Mouse (Mus musculus) common myeloid progenitor, adult 5-6 weeks (primary cell): ENCODE measurements around the gene Sppl2c. TPM values are rescaled to one million over a fixed set of nuclear protein-coding genes. Genes with fewer than 3 reads are reported as not detected.

ENCODE experiments used
- ATAC-seq: replicated peaks from 2 replicates; pipeline ENCODE4 v1.8.0; 2016; ENCODE audit warnings: low read depth, mild to moderate bottlenecking, moderate TSS enrichment, inconsistent platforms; ENCODE audit not compliant: poor library complexity, severe bottlenecking
- total RNA-seq: library from RNA; stranded (forward); fragments of 200-1000, 187-1606 nt; gene quantifications from 2 replicates; pipeline ENCODE4 v1.2.3, GENCODE M21; 2017

The Sppl2c gene
- not detected in 2 replicates for total RNA-seq

GRCm38 (mm10) chr11:104186135-104186836 is at the start of gene Sppl2c:
Gene Sppl2c, plus strand, starts transcription at chr11:104186327.
- 0 out of 2 replicates have a peak, but pooled peaks have one; percentile 22 for ATAC-seq

GRCm38 (mm10) chr11:104138976-104139375 is 47.2 kb upstream of the Sppl2c start:
- no peak for ATAC-seq

- ATAC-seq: no peak
Observed at GRCm38 (mm10) chr11:104144930-104145329, 41.2 kb upstream of the Sppl2c start.

- ATAC-seq: no peak
Observed at GRCm38 (mm10) chr11:104148787-104149186, 37.3 kb upstream of the Sppl2c start.

GRCm38 (mm10) chr11:104150911-104151310 is 35.2 kb upstream of the Sppl2c start:
- no peak for ATAC-seq

DNA sequence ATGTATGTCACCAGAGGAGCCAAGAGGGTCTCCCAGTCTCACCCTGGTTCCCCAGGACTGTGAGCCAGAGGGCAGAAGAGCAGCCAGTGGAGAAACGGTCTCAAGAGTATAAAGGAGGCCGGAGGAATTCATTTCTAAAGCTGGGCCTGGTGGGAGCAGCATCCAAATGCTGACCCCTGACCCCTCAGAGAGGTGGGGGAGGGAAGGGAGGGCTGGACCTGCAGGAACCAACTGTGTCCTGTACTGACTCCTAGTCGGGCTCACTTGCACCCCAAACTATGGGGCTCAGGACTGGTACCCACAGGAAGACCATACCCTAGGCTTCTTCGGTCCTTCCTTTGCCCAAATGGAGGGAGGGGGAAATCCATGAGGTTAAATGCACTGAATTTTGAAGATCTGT is 31.8 kb upstream of the Sppl2c start:
- no peak for ATAC-seq

DNA sequence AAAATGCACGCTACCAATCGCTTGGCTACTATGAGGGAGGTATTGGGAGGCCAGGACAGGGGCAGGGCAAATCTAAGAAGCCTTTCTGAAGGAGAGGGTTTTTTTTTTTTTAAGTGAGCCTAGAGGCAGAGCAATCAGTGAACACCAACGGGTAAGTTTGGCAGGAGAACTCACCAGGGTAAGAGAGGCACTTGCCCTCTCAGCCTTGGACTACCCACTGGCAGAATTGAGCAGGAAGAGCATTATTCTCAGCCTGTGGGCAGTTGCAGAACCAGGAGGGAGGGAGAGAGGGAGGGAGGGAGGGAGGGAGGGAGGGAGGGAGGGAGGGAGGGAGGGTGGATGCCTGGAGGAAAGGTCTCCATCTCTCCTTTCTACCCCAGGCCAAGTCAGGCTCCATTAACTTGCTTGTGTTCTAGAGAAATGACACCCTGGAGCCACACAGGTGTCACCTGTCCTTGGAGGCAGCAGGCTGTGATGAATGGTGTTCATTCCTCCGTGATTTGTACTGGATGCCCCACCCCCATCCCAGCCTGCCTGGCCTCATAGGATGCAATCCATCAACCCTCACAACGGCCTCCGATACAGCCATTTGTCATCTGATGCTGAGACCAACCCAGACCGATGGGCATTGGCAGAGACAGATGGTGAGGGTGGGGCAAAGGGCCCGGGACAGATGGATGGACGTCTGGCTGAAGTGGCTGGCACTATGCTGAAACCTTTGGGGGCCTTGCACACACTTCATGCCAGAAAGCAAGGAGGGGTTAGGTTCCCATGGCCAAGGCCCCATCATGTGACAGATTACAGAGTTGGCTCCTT is 31.1 kb upstream of the Sppl2c start:
- no peak for ATAC-seq

- ATAC-seq: no peak
Observed at GRCm38 (mm10) chr11:104155899-104156298, 30.2 kb upstream of the Sppl2c start.

- no peak for ATAC-seq
Observed at GRCm38 (mm10) chr11:104156391-104156790, 29.7 kb upstream of the Sppl2c start.

DNA sequence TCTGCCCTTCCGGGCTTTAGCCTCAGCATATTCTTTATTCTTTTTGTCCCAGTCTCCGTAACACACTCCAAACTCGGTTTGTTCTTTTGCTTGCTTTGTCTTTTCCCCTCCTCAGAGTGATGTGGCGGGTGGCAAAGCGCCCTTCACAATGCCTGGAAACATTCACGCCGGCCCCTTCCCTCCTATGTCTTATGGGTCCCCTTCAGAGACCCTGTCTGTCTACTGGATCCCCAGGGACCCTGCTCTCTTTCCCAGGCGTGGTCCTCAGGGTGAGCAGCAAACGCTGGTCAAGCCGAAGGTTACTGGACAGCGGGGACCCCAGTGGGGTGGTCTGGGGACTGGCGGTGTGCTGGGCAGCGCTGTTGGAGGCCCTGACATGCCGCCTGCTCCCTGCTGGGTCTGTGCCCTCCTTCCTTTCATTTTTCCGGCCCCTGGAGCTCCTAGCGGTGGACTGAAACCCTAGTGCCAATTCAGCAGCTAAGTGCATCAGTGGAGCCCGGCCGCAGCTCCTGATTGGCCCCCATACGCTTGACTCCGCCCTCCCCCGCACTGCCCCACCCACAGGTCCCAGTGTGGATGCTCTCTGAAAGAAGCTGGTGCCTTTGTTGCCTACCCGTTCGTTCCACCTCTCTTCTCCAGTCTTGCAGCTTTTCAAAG is 28.4 kb upstream of the Sppl2c start:
- peak; percentile 82 for ATAC-seq

DNA sequence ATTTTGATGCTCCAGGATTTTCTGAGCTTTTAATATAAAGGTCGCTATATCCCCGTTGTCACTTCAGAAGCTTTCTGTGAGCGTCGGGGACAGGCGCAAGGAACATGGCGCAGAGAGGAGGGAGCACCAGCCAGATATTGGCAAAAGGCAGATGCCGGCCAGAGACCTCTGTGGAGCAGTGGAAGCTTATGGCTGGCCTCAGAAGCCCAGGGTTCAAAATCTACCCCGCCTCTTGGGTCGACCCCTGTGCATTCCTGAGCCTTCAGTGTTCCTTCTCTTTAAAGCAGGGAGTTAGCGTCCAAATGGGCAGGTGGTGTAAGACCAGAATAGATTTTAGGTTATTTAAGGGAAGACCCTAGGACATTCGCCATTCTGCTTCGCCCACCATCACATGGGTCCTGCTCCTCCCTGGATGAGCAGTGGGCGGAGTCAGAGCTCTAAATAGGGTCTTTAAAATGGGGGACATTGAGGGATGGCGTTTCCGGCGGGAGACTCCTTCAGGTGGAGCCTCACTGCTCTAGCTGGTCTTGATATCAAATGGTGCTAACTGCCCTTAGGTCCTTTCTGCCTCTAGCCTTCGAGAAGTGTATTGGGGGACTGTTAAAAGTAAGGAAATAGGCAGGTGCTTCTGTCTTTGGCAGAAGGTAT is 27.7 kb upstream of the Sppl2c start:
- ATAC-seq: no peak

GRCm38 (mm10) chr11:104159769-104160272 is 26.3 kb upstream of the Sppl2c start:
- ATAC-seq: no peak

DNA sequence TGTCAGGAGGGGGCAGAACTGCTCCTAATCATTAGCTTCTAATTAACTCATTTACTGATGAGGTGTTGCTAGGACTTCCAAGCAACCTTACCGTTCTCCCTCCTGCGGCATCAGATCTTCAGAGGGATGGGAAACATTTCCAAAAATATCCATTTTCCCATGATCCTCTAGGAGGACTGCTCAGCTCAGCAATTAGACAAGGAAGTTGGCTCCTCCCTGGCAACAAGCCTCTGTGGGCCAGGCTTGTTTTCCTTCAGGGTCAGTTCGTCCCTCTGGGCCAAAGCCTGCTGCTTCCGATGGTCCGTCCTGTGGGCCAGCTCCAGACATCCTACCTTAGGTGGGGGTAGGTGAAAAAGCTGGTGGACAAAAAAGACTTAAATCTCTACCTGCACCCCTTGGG is 25.0 kb upstream of the Sppl2c start:
- ATAC-seq: no peak

GRCm38 (mm10) chr11:104164257-104164656 is 21.9 kb upstream of the Sppl2c start:
- ATAC-seq: no peak

DNA sequence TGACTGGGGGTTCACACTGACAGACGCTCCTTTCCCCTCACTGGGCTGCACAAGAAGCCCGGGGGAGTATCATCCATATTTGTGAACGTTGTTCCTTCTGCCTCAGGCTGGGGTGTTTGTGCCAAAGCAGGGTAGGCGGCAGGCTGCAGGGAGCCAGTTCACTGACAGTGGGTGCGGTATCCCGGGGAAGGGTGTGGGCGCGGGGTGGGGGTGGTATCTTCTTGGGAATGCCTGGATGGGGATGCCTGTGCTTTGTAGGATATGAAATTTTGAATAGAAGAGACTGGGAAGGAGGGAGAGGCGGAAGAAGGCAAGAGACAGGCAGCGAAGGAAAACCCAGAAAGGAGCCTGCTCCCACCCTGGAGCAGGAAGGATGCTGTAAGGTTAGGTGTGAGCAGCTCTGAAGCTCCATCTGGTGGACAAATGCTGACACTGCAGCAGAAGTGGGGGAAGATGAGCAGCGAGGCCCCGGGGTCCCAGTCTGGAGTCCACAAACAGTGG is 14.8 kb upstream of the Sppl2c start:
- peak; percentile 90 for ATAC-seq

- ATAC-seq: no peak
Observed at GRCm38 (mm10) chr11:104178893-104179292, 7.2 kb upstream of the Sppl2c start.

- ATAC-seq: no peak
Observed at GRCm38 (mm10) chr11:104179804-104180203, 6.3 kb upstream of the Sppl2c start.

GRCm38 (mm10) chr11:104182141-104182540 is 4.0 kb upstream of the Sppl2c start:
- no peak for ATAC-seq

GRCm38 (mm10) chr11:104186837-104187150 is 667 bp downstream of the Sppl2c start:
- no peak for ATAC-seq

GRCm38 (mm10) chr11:104187766-104188165 is 1.6 kb downstream of the Sppl2c start:
- ATAC-seq: no peak
